Mouse (Mus musculus) lung, postnatal 0 days (tissue): ENCODE data around the gene Tpcn2.

Experiments
- CTCF ChIP-seq: IDR thresholded peaks from 2 replicates; pipeline ENCODE4 v1.5.1; 2016; ENCODE audit warnings: antibody characterized with exemption, mild to moderate bottlenecking
- EP300 ChIP-seq: IDR thresholded peaks from 2 replicates; pipeline ENCODE4 v1.6.1; 2016; ENCODE audit warnings: antibody characterized with exemption, mild to moderate bottlenecking, control low read depth

DNA sequence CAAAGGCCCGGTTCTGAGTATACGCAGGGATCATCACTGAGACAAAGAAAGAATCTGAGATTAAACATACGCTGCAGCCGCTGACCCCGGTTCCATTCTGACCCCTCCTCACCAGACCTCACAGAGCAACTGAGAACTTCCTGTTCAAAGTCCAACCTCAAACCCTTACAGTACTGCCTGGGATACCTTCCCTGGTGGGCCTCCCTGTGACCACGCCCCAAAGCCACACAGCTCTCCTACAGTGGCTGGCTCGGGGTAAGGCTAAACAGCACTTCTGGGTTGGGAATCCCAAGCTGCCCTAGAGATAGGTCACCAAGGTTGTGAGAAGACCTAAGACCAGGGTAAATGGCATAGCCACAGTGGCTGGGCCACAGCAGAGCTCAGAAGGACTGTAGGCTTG lies 14.9 kb downstream of the Tpcn2 start:
- TF ChIP-seq CTCF (no peak), EP300 (no peak)
